8 mouse cellular contexts compared by ENCODE assay signal in genomic region chr2:92370375-92370774, GRCm38 (mm10). TPM values are rescaled to one million over a fixed set of nuclear protein-coding genes. Genes with fewer than 3 reads are reported as not detected.
A peak's percentile ranks its signal among the peaks of the same experiment; 100 is the strongest.
DNase-seq lines count a peak whose midpoint lies in the region; ATAC-seq lines count a peak whose summit lies in the region.

No protein-coding gene starts in this region.

- H3K27ac ChIP-seq in kidney, embryonic 16.5 days (ENCODE audit: low read length), result peak overlapping the region; percentile 96
- H3K27ac ChIP-seq in hindbrain, embryonic 10.5 days, result peak overlapping the region; percentile 91
- no peak overlapping the region for H3K27ac ChIP-seq in midbrain, embryonic 12.5 days (replicated peaks)

- peak overlapping the region; percentile 59 for H3K4me3 ChIP-seq in kidney, embryonic 16.5 days (ENCODE audit: low read length)
- peak overlapping the region; percentile 59 for H3K4me3 ChIP-seq in hindbrain, embryonic 10.5 days
- peak overlapping the region; percentile 32 for H3K4me3 ChIP-seq in midbrain, embryonic 12.5 days

- H3K36me3 ChIP-seq in kidney, embryonic 16.5 days (ENCODE audit: insufficient read depth, low read length), result peaks cover 5% of the 10 kb centered on the region
- H3K36me3 ChIP-seq in hindbrain, embryonic 10.5 days, result peaks cover 20% of the 10 kb centered on the region
- no peaks in the 10 kb centered on the region; the same call in 1 of the 2 replicates for H3K36me3 ChIP-seq in midbrain, embryonic 12.5 days

- H3K9me3 ChIP-seq in kidney, embryonic 16.5 days (ENCODE audit: low read length), result no peaks in the 10 kb centered on the region
- no peaks in the 10 kb centered on the region for H3K9me3 ChIP-seq in hindbrain, embryonic 10.5 days
- no peaks in the 10 kb centered on the region for H3K9me3 ChIP-seq in midbrain, embryonic 12.5 days

- peak overlapping the region; percentile 69 for H3K4me2 ChIP-seq in kidney, embryonic 16.5 days (replicated peaks; ENCODE audit: low read depth, low read length)
- H3K4me2 ChIP-seq in midbrain, embryonic 12.5 days (replicated peaks), result peak overlapping the region; percentile 56

- H3K27me3 ChIP-seq in kidney, embryonic 16.5 days (ENCODE audit: insufficient read depth, low read length), result 0 out of 2 replicates have a peak, but pooled peaks cover 7% of the 10 kb centered on the region
- H3K27me3 ChIP-seq in hindbrain, embryonic 10.5 days (ENCODE audit: insufficient read depth, poor library complexity, severe bottlenecking), result peaks cover 39% of the 10 kb centered on the region
- peaks cover 26% of the 10 kb centered on the region for H3K27me3 ChIP-seq in midbrain, embryonic 12.5 days

- peaks cover 50% of the 10 kb centered on the region for H3K4me1 ChIP-seq in kidney, embryonic 16.5 days (ENCODE audit: insufficient read depth, low read length)
- peaks cover 78% of the 10 kb centered on the region for H3K4me1 ChIP-seq in hindbrain, embryonic 10.5 days (replicated peaks)
- H3K4me1 ChIP-seq in midbrain, embryonic 12.5 days, result peaks cover 48% of the 10 kb centered on the region

- no peak for DNase-seq in kidney, adult 11 months
- DNase-seq in cerebellum, adult 9-10 months, result peak; percentile 51
- DNase-seq in hindbrain, embryonic 10.5 days (ENCODE audit: low spot score), result no peak
- DNase-seq in left cerebral cortex, postnatal 14 days (ENCODE audit: low spot score in 2 of 2), result no peak
- DNase-seq in gastrocnemius, postnatal 10 days, result no peak
- DNase-seq in testis, postnatal 14 days (ENCODE audit: low spot score), result no peak

- intact Hi-C loops in left cerebral cortex, postnatal 14 days (cut with DNase I), result loop anchor here (10.0 kb wide), 1 partner anchor 386 kb away; no protein-coding TSS in a partner anchor

- 9% methylated on average over 19 of the region's 19 CpGs for WGBS in kidney, embryonic 16.5 days
- 12% methylated on average over 19 of the region's 19 CpGs for WGBS in hindbrain, embryonic 10.5 days
- 8% methylated on average over 19 of the region's 19 CpGs for WGBS in midbrain, embryonic 12.5 days

- ATAC-seq in kidney, embryonic 16.5 days (ENCODE audit: low FRiP score, low TSS enrichment), result peak; percentile 0; the same call in 1 of the 2 replicates
- ATAC-seq in midbrain, embryonic 12.5 days (ENCODE audit: low FRiP score, low read depth), result no peak

- H3K9ac ChIP-seq in kidney, embryonic 16.5 days (replicated peaks; ENCODE audit: low read length), result peak overlapping the region; percentile 71
- peak overlapping the region; percentile 50 for H3K9ac ChIP-seq in midbrain, embryonic 12.5 days (replicated peaks)

RNA-seq across cellular contexts. Expression of gene Pex16, which starts 4.1 kb away (rescaled TPM):
- 29.8 and 35.7 TPM in 2 replicates for polyA plus RNA-seq in kidney, embryonic 16.5 days (2015; fragmentation: Nextera tagmentation; extraction: Ambion mirVana)
- polyA plus RNA-seq in hindbrain, embryonic 10.5 days (2016; fragmentation: Nextera tagmentation; extraction: Ambion mirVana), result 26.0 and 30.1 TPM in 2 replicates
- 26.1 and 27.2 TPM in 2 replicates for polyA plus RNA-seq in midbrain, embryonic 12.5 days (2016; fragmentation: Nextera tagmentation; extraction: Ambion mirVana)
- total RNA-seq in left cerebral cortex, postnatal 14 days (2021), result 10 to 100 TPM; 36.5 to 41.2 TPM
- 10 to 100 TPM; 19.0 to 22.2 TPM for total RNA-seq in gastrocnemius, postnatal 10 days (2021)

RNA-seq across cellular contexts. Expression of gene Large2, which starts 4.3 kb away (rescaled TPM):
- polyA plus RNA-seq in kidney, embryonic 16.5 days (2015; fragmentation: Nextera tagmentation; extraction: Ambion mirVana), result 34.9 and 35.8 TPM in 2 replicates
- polyA plus RNA-seq in hindbrain, embryonic 10.5 days (2016; fragmentation: Nextera tagmentation; extraction: Ambion mirVana), result 7.8 and 12.5 TPM in 2 replicates
- polyA plus RNA-seq in midbrain, embryonic 12.5 days (2016; fragmentation: Nextera tagmentation; extraction: Ambion mirVana), result 4.7 and 7.4 TPM in 2 replicates
- under 1 TPM; 0.42 to 0.77 TPM for total RNA-seq in left cerebral cortex, postnatal 14 days (2021)
- under 1 TPM; 0.40 to 0.70 TPM for total RNA-seq in gastrocnemius, postnatal 10 days (2021)

RNA-seq across cellular contexts. Expression of gene 1700029I15Rik, which starts 12.0 kb away (rescaled TPM):
- polyA plus RNA-seq in kidney, embryonic 16.5 days (2015; fragmentation: Nextera tagmentation; extraction: Ambion mirVana), result 3.1 and 4.4 TPM in 2 replicates
- polyA plus RNA-seq in hindbrain, embryonic 10.5 days (2016; fragmentation: Nextera tagmentation; extraction: Ambion mirVana), result 3.3 and 4.3 TPM in 2 replicates
- 7.4 TPM in 2 replicates for polyA plus RNA-seq in midbrain, embryonic 12.5 days (2016; fragmentation: Nextera tagmentation; extraction: Ambion mirVana)
- 1 to 10 TPM; 2.9 to 4.0 TPM for total RNA-seq in left cerebral cortex, postnatal 14 days (2021)
- 1 to 10 TPM in 1 of 2 experiments, under 1 TPM in 1; 0.80 to 1.9 TPM for total RNA-seq in gastrocnemius, postnatal 10 days (2021)

RNA-seq across cellular contexts. Expression of gene Mapk8ip1, which starts 30.7 kb away (rescaled TPM):
- polyA plus RNA-seq in kidney, embryonic 16.5 days (2015; fragmentation: Nextera tagmentation; extraction: Ambion mirVana), result 28.9 and 30.4 TPM in 2 replicates
- 55.0 and 75.5 TPM in 2 replicates for polyA plus RNA-seq in hindbrain, embryonic 10.5 days (2016; fragmentation: Nextera tagmentation; extraction: Ambion mirVana)
- polyA plus RNA-seq in midbrain, embryonic 12.5 days (2016; fragmentation: Nextera tagmentation; extraction: Ambion mirVana), result 105 and 112 TPM in 2 replicates
- 100 to 1,000 TPM; 392 to 397 TPM for total RNA-seq in left cerebral cortex, postnatal 14 days (2021)
- total RNA-seq in gastrocnemius, postnatal 10 days (2021), result 10 to 100 TPM; 24.1 to 27.2 TPM
